Mouse (Mus musculus) spleen, postnatal 4 days (tissue): Measurements from ENCODE around the gene Pcnx2.

Experiments used
- DNase-seq, 2 experiments: peaks; one replicate each; pipeline ENCODE4 v3.0.0; 2022; ENCODE audit warnings: low spot score in 2 of 2

Pcnx2 gene

GRCm38 (mm10) chr8:125756391-125757105 is 141.6 kb downstream of the Pcnx2 start:
- DNase-seq = no peak

- no peak for DNase-seq
These were observed 142.2 kb downstream of the Pcnx2 start for GRCm38 (mm10) chr8:125755896-125756295.

GRCm38 (mm10) chr8:125750846-125751245 is 147.3 kb downstream of the Pcnx2 start:
- no peak for DNase-seq

GRCm38 (mm10) chr8:125747390-125747789 is 150.7 kb downstream of the Pcnx2 start:
- no peak for DNase-seq

- no peak for DNase-seq
These were observed 153.1 kb downstream of the Pcnx2 start for GRCm38 (mm10) chr8:125744914-125745576.

GRCm38 (mm10) chr8:125742406-125742805 is 155.7 kb downstream of the Pcnx2 start:
- DNase-seq = no peak

GRCm38 (mm10) chr8:125741855-125742254 is 156.3 kb downstream of the Pcnx2 start:
- DNase-seq = no peak

GRCm38 (mm10) chr8:125741377-125741776 is 156.7 kb downstream of the Pcnx2 start:
- DNase-seq = no peak

- no peak for DNase-seq
These were observed 157.5 kb downstream of the Pcnx2 start for GRCm38 (mm10) chr8:125740655-125741054.

GRCm38 (mm10) chr8:125738956-125739355 is 159.2 kb downstream of the Pcnx2 start:
- DNase-seq = no peak

- peak; percentile 78 to 90 for DNase-seq
These were observed 163.9 kb downstream of the Pcnx2 start for GRCm38 (mm10) chr8:125733964-125734956.

- DNase-seq = no peak
These were observed 168.4 kb downstream of the Pcnx2 start, which contains the start of gene Ntpcr for GRCm38 (mm10) chr8:125729746-125730145. Gene Ntpcr (plus strand): TSS chr8:125729963.

GRCm38 (mm10) chr8:125727797-125728196 is 170.3 kb downstream of the Pcnx2 start:
- no peak for DNase-seq

GRCm38 (mm10) chr8:125726986-125727385 is 171.1 kb downstream of the Pcnx2 start:
- no peak for DNase-seq

GRCm38 (mm10) chr8:125726143-125726542 is 172.0 kb downstream of the Pcnx2 start:
- no peak for DNase-seq

GRCm38 (mm10) chr8:125725037-125725820 is 172.9 kb downstream of the Pcnx2 start:
- DNase-seq = no peak

GRCm38 (mm10) chr8:125723437-125723836 is 174.7 kb downstream of the Pcnx2 start:
- no peak for DNase-seq

GRCm38 (mm10) chr8:125722675-125723074 is 175.4 kb downstream of the Pcnx2 start:
- no peak for DNase-seq

- no peak for DNase-seq
These were observed 179.2 kb downstream of the Pcnx2 start for GRCm38 (mm10) chr8:125718914-125719313.

GRCm38 (mm10) chr8:125716613-125717012 is 181.5 kb downstream of the Pcnx2 start:
- no peak for DNase-seq

GRCm38 (mm10) chr8:125716211-125716610 is 181.9 kb downstream of the Pcnx2 start:
- DNase-seq = no peak
